Mouse (Mus musculus) cerebellum, adult 9-11 months (tissue): Measurements from ENCODE around the gene Syt13.

ENCODE experiments used
- DNase-seq: peaks from one replicate; pipeline ENCODE4 v3.0.0; 2022

Syt13 gene

DNA sequence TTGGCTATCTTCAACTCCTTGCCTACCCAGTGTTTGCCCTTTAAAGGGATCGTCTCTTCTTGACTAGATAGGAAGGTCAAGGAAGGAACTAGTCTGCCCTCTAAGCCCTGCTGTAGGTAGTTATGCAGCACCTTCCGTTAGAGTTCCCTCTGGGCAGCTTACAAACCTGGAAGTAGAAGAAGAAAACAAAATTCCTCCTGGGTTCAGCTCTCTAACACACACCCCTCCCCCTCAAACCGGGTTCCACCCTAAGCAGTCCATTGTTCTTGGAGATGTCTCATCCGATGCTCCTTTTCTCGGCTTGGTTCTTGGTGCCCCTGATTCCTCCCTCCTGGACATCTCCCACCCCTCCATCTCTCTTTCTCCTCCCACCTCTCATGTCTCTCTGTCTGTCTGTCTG lies 14.8 kb downstream of the Syt13 start:
- no peak for DNase-seq

DNA sequence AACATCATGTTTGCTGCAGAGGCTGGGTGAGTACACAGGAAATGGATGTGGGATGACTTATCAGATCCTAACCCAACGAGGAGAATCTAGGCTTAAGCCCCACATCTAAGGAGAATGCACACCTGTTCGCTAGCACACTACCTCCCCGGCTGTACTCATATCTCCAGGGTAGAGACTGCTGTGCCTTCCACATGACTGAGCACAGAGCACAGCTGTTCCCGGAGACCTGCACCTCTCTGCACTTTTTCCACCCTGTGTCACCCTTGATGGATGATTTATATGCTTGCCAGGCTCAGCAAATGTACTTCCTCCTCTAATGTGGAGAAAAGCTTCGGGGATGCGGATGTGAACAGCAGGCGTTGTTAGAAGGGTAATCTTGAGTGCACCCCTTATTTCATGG lies 16.2 kb downstream of the Syt13 start:
- no peak for DNase-seq

DNA sequence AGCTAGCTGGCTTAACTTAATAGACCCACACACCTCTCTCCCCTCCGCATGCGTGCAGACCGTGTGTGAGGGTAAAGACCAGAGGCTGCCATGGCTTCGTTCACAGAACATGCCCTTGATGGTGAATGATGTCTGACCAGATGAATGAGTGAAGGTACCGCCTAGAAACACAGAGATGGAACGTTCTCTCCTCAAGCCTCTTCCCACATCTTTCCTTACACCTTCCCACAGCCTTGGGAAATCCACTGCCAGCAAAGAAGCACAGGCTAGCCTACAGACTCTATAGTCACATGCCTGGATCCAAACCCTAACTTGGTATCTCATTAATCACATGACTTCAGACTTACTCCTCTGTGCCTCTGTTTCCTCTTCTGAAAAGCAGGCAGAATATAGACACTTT lies 18.5 kb downstream of the Syt13 start:
- no peak for DNase-seq

DNA sequence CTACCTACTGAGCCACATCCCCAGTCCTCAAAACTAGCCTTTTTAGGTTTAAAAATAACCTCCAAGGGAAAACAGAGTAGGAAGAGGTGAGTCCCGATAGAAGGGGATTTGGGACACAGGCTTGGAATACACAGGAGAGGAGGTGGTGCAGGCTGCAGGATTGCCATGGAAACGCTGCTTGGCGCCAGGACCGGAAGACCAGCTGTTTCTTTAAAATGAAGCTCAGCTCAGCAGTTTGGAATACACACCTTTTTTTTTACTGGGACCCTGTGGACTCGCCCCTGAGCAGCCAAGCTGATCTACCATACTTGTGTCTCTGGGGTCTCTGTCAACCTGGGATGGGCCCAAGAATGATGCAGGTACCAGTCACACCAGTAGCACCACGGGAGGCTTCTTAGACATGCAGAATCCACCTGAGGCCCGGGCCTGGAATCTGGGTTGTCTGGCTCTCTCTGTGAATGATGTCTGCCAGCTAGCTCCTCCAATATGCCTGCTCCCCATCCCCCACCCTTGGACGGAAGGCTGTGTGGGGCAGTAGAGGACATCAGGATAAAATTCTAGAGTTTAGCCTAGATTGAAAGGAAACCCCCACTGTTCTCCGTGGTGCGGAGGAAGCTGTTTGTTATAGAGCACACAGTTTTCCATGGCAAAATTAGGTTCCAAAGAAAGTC lies 19.5 kb downstream of the Syt13 start:
- peak; percentile 73 for DNase-seq

DNA sequence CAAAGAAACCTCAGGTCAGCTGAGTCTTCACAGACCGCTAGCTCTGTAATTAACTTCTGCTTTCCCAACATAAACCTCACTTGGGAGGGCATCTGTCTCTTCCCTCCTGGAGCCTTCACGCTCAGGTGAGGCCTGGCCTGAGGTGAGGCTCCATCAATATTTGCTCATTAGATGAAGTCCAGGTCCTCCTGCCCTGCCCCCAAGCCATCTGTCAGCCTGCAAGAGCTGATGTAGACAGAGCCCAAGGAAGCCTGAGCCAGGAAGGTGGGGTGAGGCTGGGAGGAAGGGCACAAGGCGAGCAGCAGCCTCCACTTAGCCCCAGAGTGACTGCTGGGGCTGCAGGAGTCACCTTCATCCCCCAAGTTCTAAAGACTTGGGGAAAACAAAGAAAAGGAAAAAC lies 20.6 kb downstream of the Syt13 start:
- DNase-seq: peak; percentile 94

DNA sequence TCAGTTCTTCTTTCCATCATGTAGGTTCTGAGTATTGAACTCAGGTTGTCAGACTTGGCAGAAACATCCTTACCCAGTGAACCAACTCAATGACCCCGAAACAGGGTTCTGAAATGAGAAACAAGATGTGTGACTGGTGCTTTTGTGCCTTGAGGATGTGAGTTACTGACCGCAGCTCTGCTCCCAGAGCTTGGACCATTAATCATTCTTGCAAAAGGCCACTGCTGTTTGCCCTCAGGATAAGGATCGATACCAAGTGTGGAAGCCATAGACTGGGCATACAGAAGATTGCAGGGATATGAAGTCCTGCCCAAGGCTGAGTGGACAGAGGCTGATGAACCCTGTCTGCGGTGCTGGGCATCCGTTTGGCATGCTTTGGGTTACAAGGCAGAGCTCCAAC lies 23.2 kb downstream of the Syt13 start:
- DNase-seq: no peak

DNA sequence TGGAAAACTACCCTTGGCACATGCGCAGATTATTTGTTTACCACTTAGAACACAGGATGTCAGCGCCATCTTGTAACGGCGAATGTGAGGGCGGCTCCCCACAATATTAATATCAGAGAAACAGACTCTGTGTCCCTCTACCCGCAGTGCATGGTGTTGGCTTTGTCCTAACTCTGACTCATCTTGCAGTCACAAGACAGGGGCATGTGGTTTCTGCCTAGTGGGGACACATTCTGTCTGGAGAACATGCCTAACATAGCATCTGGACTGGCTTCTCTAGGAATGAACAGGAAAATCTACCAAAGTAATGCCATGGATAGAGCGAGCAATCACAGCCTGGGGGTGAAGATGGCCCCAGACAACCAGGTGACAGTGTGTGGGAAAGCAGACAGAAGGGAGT lies 23.9 kb downstream of the Syt13 start:
- peak; percentile 54 for DNase-seq

DNA sequence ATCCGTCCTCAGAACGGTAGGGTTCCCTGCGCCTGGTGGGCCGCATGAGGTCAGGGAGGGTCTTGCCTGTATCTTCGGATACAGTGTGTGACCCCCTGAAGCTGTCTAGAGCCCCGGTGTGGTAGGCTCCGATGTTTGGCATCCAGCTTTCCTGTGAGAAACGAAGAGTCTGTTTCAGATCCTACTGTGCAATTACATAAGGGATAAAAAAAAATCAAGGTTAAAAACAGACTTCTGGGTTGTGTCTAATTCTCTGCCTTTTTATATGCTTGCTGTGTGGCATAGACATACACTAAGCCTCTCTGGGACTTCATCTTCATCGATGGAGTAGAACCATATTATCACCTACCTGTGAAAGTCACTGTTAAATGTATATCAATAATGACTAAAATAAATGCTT lies 26.1 kb downstream of the Syt13 start:
- DNase-seq: no peak

DNA sequence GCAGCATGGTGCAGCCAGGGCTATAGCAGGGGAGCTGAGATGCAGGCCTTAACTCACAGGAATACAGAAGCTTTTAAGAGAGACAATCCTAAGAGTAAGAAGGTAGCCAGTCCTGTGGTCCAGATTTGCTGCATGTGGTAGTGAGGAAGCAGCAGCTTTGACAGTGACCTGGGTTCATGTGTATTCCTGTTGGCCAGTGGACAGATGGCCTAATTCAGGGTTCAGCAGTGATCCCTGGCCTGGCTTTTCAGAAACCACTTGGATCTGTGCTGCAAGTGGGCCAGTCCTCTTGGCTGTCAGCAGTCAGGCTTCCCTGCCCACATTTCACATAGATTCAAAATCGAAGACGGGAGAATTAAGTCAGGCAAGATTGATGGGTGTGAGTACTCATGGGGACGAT lies 26.6 kb downstream of the Syt13 start:
- DNase-seq: peak; percentile 71

DNA sequence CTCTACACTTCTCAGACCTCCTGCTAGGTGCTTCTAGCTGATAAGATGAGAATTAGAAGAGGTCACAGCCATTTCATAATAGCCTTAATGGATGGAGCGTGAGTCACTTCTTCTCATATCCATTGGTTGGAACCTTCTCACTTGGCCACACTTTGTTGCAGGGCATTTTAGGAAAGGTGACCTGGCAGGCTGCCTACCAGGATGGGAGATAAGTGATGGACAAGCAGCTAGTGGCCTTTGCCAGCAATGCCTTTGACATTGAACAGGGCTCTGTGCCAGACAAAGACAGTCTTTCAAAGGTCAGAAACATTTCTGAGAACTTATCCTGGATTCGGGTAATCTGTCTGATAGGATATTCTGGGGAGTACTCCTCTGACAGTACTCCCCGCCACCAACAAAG lies 28.5 kb downstream of the Syt13 start:
- peak; percentile 46 for DNase-seq

DNA sequence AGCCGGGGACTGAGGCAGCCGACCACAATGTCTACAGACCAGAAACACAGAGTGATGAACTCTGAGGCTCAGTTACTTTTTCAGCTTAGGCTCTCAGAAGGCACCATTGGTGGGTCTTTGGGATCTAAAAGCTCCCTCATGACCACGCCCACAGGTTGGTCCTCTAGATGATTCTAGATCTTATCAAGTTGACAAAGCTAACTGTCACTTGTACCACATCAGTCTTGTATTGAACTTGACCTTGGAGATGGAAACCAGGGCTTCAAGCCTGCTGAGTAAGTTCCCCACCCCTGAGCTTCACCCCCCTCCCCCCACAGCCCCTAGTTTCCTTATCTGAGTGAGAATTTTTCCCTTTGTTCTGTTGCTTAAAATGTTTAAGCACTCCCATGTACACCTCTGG lies 29.5 kb downstream of the Syt13 start:
- DNase-seq: no peak

DNA sequence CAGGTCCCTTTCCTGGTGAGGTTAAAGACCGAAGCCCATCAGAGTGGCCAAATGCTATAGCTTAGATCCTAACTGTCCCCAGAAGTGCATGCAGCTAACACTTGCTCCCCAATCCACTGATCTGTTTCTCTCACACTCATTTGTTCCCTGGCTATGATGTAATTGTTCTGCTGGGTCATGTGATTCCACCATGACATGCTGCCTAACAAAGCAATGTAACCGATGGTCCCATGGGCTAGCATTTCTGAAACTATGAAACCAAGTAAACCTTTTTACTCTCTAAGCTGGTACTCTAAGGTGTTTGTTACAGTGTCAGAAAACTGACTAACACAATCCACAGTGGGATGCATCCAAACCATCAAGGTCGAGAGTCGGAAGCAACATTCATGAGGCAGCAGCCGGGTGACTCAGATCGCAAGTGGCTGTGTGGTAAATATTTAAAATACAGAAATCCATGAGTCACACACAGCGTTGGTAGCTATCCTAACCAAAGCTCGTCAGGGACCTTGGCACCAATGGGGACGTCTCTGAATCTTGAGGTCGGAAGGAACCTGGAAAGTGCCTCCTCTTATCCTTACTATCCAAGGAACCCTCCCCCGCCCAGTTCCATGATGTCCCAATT lies 30.3 kb downstream of the Syt13 start:
- DNase-seq: no peak

DNA sequence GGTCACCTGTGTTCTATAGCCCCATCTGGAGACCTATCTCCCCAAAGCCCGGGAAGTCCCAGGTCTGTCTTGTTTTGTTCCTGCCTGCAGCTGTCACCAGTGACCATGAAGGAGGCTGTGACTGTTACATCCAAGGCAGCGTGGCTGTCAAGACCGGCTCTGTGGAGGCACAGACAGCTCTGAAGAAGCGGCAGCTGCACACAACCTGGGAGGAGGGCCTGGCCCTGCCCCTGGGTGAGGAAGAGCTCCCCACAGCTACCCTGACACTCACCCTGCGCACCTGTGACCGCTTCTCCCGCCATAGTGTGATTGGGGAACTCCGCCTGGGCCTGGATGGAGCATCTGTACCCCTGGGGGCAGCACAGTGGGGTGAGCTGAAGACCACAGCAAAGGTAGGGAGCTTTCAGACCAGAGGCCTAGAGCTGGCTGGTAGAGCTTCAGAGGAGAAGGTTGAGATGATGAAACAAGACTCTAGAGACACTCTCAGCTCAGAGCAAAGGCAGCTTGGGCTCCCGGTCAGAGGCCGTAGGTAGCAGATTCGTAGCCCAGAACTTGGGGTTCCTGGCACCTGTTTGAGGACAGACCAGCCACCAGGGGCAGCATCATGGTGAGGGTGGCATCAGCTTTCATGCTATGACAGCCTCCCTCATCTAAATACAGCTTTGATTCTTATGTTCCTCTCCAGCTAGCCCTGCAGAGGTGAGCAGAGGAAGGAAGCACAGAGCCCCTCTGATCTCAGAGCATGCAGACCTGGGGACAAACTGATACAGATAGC lies 31.1 kb downstream of the Syt13 start:
- DNase-seq: no peak

DNA sequence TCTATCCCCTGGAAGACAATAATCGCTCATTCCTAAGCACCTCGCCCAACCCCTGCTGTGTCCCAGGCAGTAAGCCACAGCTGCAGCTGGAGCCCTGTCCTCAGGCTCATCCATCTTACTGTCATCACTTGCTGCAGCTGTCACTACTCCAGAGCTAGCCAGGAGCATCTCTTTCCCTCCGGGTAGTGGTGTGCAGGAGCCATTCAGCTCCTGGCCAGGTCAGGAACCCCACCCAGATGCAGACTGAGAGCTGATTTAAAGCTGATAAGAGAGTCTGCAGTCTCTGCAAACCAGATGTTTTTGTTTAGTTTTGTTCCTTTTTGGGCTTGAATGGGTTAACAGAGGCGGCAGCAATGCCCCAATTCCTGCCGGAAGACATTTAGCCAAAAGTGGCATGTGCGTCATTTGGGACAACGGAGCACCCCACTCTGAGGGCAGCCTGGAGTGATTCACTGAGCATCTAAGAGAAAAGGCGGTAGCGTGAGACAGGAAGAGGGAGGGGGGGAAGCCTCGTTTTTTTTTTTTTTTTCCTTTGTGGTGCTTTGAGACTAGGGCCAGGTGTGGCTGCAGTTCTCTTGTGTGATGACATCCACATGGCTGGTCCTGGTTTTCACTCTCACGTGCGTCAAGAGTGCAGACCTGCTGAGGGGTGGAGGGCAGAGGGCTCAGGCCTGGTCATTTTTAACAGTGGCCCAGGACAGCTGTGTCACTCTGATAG lies 33.2 kb downstream of the Syt13 start:
- peak; percentile 43 for DNase-seq

DNA sequence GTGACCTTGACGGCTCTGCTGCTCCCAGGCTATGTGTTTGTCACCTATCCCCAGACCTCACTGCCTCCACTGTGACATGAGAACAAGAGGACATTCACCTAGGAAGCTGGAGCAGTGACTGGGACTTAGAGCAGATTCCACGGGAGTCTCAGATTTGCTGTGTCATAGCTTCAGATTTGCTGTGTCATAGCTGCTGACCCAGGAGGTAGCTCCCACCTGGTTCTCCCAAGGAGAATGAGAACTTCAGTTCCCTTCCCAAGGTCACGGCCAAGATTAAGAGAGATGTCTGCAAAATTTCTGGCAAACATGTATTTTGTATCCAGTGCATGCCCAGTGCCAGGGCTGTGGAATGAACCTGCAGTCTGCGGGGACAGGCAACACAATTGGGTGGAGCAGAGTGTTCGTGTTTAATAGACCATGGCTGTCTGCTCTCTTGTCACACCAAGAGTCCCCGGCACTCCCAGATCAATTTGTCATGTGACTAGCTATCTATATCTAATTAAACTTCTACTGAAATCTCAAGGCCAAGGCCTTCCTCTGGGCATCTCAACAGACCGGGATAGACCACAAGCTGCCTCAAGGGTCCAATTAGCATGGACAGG lies 33.9 kb downstream of the Syt13 start:
- DNase-seq: no peak

DNA sequence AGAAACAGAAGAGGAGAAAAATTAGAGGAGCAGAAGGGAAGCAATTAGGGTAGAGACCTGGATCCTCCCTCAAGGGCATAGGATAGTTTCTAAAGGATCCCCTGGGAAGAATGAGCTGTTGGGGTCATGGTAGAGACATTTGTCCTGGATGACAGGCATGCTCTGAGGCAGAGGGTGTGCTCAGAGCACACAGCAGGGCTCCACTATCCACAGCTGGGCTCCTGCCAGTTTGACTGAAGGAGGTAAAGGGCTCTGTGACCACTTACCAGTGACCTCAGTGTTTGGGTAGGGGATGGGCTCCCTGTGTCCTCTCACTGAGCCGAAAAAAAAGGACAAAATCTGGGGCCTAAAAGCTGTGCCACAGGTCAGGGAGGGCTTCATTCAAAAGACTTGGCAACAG lies 34.6 kb downstream of the Syt13 start:
- peak; percentile 32 for DNase-seq

DNA sequence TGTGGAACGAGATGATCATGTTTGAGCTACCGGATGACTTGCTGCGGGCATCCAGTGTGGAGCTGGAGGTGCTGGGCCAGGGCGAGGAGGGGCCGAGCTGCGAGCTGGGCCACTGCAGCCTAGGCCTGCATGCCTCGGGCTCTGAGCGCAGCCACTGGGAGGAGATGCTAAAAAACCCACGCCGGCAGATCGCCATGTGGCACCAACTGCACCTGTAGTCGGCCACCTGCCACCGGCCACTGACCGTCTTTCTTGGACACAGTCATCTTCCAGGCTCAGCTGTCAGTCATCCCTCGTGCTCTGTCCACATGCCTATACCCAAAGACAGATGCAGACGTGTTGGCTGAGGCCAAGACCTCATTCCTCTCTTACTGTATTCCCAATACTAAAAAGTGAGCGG lies 38.6 kb downstream of the Syt13 start:
- peak; percentile 86 for DNase-seq

DNA sequence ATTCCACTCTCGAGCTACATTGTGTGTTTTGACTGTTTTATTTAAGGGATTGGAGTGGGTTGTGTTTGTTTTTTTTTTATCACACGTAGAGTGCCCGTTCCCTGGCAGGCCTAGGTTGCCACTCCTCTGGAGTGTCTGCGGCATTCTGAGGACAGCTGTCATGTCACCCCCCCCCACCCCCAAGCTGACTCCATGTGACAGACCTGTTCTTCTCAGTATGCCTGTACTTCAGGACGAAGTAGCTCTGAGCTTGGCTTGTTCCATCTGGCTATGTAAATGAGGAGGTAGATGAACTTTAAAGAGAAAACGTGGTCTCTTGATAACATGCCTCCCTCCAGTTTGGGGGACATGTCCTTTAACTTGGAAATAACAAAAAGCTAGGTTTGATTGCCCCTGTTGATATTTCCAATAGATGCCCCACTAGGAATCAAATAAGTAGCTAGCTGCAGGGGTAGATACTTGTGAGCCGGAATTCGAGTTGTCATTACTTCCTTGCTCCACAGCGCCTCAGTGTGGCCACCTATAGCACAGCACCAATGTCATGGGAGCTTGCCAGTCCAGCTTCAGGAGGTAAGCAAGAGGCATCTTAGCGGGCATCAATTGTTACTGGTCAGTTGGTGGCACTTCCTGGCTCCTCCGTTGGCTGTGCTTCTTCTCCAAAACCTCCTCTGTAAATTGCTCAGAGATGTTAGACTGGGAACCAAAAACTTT lies 39.7 kb downstream of the Syt13 start:
- peak; percentile 87 for DNase-seq

DNA sequence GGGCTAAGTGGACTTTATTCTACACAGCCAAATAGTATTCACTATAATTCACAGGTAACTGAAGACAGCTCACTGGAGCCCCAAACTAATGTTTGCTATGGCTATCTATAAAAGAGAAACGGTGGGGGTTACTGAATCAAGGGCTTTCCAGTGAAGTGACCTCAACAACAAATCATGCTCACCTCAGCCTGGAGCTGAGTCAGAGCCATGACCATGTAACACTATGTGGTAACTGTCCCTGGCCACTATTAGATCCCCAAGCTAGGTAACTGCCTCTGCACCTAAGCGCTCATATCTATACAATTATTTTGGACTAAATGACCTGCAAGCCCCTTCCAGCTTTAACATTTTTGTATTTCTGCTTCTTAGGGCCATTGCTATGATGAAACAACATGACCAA lies 42.0 kb downstream of the Syt13 start:
- no peak for DNase-seq

DNA sequence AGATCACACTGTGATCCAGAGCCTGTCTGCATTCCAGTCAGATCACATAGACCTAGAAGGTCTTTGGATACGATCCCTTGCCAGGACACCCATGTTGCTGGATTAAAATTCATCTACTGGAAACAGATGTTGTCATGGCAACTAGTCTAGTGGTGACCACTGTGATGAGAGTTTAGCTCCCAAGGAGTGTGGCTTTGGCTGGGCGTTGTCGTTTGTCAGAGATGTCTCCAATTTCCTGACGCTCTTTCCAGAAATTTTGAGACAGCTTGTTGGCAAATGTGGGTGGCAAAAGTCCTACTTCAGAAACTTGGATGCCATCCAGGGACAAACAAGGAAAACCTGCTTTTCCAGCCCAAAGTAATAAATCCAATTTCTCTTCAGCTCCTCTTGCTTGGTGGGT lies 43.7 kb downstream of the Syt13 start:
- DNase-seq: peak; percentile 17

DNA sequence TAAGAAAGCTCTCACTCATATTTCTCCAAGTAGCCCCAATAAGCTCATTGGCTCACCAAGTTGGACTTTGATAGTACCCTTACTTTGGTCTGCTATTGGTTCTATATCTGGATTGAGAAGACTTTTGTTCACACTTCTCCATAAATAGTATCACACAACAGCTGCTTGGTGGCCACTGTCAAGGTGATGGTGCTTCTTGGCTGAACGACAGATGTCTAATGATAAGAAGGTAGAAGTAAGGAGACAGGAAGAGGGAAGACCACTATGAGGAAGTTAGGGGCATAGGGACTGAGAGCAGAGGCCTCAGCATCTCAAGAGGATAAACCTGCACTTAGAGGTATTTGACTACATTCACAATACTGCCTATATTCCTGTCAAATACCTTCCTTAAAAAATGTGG lies 49.4 kb downstream of the Syt13 start:
- DNase-seq: no peak

DNA sequence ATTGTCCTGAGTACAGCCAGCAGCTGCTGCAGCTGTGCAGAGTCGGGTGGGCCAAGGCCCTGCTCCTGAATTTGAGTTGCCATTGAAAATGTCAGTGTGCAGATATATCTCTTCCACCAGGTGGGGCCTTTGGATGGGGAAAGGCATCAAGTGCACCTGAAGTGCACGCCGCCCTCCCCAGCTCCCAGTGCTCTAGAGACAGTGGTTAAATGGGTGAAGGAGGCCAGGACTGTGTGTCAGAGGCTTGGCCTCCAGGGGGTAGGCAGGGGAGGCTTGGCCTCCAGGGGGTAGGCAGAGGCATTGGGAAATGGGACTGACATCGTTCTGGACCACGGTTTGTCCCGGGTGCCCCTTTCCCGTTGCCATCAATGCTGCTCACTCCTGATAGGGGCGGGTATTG lies 51.4 kb downstream of the Syt13 start:
- no peak for DNase-seq
